ENCODE assay signal across 18 mouse cellular contexts in genomic region chr15:7976775-7977174, GRCm38 (mm10).
DNase-seq lines count a peak whose midpoint lies in the region; ATAC-seq lines count a peak whose summit lies in the region.
"Had no signal": no experiment of that assay in that cellular context is flagged by ENCODE, and none has a peak within 500 bp of the region (broad histone marks: within the 10 kb centered on the region; RNA-seq: fewer than 3 reads in every experiment).

No protein-coding gene starts in this region.

- no peaks in the 10 kb centered on the region for H3K4me1 ChIP-seq in heart, embryonic 10.5 days
- H3K4me1 ChIP-seq: embryonic facial prominence, embryonic 15.5 days; forebrain, embryonic 10.5 days; heart, embryonic 13.5 days; hindbrain, embryonic 13.5 days had no signal

- no peak overlapping the region for H3K27ac ChIP-seq in heart, embryonic 10.5 days
- H3K27ac ChIP-seq: embryonic facial prominence, embryonic 15.5 days; forebrain, embryonic 10.5 days; heart, embryonic 13.5 days; hindbrain, embryonic 13.5 days; kidney, postnatal 0 days had no signal

- intact Hi-C loops in heart, postnatal 10 days (cut with DNase I) = no loop called here

- no peaks in the 10 kb centered on the region for H3K9me3 ChIP-seq in heart, embryonic 10.5 days
- H3K9me3 ChIP-seq: embryonic facial prominence, embryonic 15.5 days; forebrain, embryonic 10.5 days; hindbrain, embryonic 13.5 days had no signal

- no peaks in the 10 kb centered on the region for H3K27me3 ChIP-seq in heart, embryonic 10.5 days (ENCODE audit: insufficient read depth, poor library complexity, severe bottlenecking)
- H3K27me3 ChIP-seq: CH12.LX; embryonic facial prominence, embryonic 15.5 days; heart, embryonic 13.5 days; hindbrain, embryonic 13.5 days had no signal

- DNase-seq in heart, postnatal 10 days = peak; percentile 24 to 31
- no peak for DNase-seq in heart, embryonic 10.5 days (ENCODE audit: low spot score)
- peak; percentile 12 for DNase-seq in lung, postnatal 25 days (ENCODE audit: low spot score)
- no peak for DNase-seq in lung, adult 18-20 months
- DNase-seq in embryo, embryonic 10.5 days (ENCODE audit: low spot score) = peak; percentile 16
- no peak for DNase-seq in cerebellum, adult 18-20 months
- no peak for DNase-seq in cerebellum, postnatal 10 days
- DNase-seq: adrenal gland, adult 8-10 months; cerebellum, postnatal 36 days; midbrain, embryonic 14.5 days; retina, postnatal 1 day had no signal

- ATAC-seq in inflammation-experienced regulatory T-cells, adult 6 months = peak; percentile 32

- H3K36me3 ChIP-seq in heart, embryonic 10.5 days = peaks cover 6% of the 10 kb centered on the region; the same call in 1 of the 2 replicates

- 70% methylated on average over 9 of the region's 9 CpGs for WGBS in heart, embryonic 10.5 days

- no peak overlapping the region for H3K4me3 ChIP-seq in heart, embryonic 10.5 days
- H3K4me3 ChIP-seq: embryonic facial prominence, embryonic 15.5 days; forebrain, embryonic 10.5 days; heart, embryonic 13.5 days; hindbrain, embryonic 13.5 days had no signal

Comparison
In these comparisons a context has a peak if more than half of its experiments do, and no peak if none do; other contexts are left out.
1. DNase-seq: peak in heart, postnatal 10 days (2 of 2), lung, postnatal 25 days (single experiment) and embryo, embryonic 10.5 days (single experiment); none in heart, embryonic 10.5 days (single experiment), lung, adult 18-20 months (0 of 2), cerebellum, adult 18-20 months (0 of 2) and cerebellum, postnatal 10 days (0 of 2).